Mouse (Mus musculus): ENCODE measurements around the gene Cdc42bpg.
A peak's percentile ranks its signal among the peaks of the same experiment; 100 is the strongest.

Cdc42bpg gene

DNA sequence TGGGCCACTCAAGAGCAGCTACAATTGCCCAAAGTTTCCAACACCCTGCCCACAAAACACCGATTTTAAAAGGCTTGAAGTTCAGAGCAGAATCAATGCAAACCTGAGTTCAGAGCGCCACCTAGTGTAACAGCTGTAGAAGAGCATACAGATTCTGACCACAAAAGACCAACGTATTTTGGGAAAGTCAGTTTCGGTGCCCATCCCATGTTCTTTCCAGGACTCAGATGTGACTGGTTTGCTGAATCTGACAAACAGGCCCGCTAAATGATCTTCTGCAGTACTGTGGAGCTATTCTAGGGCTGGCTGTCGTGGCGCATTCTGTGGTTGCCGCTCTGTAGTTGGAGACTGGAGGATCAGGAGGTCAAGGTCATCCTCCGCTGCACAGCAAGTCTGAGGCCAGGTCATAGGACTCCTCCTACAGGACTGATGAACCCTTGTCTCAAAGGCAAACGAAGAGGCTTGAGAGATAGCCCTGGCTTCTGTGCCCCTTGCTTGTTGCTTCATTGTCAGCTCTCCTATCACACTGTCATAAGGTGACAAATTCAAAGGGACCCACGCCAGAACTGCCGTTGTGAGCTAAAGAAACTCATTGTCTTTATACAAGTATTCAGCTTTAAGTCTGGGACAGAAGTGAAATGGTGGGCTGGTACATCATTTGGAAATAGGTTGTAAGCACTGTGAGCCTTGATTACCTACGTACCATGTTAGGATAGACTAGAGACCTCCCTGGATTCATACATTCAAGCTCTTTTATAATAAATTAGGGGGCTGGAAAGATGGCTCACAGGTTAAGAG is 25.7 kb downstream of the Cdc42bpg start:
- peak; percentile 88 for DNase-seq (ENCODE audit: low read depth)

DNA sequence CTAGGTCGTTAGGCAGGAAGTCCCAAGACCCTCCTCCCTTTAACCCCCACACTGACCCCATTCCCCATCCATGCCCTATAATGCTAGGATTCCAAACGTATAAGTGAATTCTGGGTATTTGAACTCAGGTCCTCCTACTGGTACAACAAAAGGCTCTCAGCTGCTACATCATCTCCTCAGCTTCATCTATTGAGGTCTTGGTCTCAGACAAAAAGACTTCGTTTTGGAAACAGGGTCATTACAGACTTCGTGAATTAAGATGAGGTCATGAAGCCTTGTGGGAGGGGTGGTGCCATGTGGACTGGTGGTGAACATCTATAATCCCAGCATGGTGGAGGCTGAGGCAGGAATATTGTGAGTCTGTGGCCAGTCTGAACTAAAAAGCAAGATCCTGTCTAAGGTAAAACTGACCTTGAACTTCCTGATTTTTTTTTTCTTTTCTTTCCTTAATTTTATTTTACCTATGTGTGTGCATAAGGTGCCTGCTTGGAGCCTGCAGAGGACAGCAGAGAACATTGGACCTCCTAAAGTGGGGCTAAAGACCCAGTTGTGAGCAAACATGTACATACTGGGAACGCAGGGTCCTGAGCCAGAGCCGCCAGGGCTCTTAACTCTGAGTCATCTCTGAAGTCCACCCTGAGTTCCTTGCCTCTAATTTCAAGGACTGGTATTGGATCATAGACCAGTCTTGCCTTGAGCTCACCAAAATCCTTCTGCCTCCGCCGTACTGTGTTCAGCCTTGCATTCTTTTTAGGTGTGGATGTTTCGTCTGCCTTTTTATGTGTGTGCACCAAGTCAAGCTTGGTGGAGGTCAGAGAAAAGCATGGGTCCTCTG is 27.7 kb downstream of the Cdc42bpg start:
- DNase-seq (ENCODE audit: low read depth): no peak

DNA sequence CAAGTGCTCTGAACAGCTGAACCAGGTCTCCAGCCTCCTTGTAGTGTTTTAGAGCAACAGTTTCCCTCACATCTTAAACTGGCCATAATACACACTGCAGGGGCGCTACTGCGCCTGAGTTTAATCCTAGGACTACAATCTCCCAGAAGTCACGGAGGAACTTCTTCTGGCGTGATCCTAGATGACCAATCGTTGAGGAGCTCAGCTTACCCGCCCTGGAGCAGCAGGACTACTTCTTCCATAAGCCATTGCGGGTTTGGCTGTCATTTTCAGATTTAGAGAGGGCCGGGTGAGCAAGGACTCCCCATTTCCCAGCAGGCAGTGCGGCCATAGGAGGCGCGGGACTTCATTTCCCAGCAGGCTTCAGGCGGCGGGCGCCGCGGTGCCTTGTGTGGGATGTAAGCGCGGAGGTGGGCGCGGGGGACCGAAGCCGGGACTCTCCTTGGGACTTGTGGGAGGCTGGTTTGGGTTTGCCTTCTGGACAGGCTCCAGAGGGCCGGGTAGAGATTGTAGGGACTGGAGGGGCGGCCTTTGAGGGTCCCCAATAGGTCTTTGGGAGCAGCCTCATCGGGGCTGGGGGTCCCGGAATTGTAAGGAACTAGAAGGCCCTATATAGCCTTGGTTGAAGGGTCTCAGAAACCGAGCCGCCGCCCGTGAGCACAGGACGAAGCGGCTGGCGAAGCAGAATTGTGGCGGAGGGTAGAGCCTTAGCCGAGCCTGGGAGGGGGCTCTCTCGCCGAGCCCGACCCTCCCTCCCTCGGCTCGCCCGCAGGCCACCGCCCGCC is 28.6 kb downstream of the Cdc42bpg start, which contains the start of gene Men1:
Gene Men1 (plus strand): TSS at position 307 of the 785 bp plus-strand sequence.
- peak; percentile 91 for DNase-seq (ENCODE audit: low read depth)

DNA sequence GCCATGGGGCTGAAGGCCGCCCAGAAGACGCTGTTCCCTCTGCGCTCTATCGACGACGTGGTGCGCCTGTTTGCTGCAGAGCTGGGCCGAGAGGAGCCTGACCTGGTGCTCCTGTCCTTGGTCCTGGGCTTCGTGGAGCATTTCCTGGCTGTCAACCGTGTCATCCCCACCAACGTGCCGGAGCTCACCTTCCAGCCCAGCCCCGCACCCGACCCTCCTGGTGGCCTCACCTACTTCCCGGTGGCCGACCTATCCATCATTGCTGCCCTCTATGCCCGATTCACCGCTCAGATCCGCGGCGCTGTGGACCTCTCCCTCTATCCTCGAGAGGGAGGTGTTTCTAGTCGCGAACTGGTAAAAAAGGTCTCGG is 29.2 kb downstream of the Cdc42bpg start:
- peak; percentile 45 for DNase-seq (ENCODE audit: low read depth)

DNA sequence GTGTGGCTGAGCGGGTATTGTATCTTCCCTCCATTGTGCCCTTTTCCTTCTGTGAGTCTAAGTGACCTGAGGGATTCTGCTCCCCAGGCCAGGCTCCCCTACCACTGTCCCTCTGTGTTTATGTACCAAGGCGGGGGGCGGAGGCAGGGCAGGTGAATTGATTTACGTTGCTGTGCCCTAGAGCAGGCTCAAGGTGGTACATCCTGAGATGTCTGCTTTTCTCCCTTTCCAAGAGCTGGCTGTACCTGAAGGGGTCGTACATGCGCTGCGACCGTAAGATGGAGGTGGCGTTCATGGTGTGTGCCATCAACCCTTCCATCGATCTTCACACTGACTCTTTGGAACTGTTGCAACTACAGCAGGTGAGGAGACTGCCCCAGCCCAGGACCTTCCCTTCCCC is 30.7 kb downstream of the Cdc42bpg start:
- no peak for DNase-seq (ENCODE audit: low read depth)

DNA sequence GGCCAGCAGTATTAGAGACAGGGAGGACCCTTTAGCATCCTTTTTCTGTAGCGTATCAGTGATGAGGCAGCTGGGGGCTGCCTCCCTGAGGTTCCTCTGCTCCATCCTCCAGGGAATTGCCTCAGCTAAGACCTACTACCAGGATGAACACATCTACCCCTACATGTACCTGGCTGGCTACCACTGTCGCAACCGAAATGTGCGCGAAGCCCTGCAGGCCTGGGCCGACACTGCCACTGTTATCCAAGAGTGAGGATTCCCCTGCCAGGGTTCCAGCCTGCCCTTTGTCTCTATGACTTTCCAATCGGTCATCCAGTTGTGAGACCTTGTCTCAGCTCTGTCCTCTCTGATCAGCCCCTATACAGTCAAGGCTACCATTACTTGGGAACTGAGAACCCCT is 31.9 kb downstream of the Cdc42bpg start:
- no peak for DNase-seq (ENCODE audit: low read depth)

DNA sequence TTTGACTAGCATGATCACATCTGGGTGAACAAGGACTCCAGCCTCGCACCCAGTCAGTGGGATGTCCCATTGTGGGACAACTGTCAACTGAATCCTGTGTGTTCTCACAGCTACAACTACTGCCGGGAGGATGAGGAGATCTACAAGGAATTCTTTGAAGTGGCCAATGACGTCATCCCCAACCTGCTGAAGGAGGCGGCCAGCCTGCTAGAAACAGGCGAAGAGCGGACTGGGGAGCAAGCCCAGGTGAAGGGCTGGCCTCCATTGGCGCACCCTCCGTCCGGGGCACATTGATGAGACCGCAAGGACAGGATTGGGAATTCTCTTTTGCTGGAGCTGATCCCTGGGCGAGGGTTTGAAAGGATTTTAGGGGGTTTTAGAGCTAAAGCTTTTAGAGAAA is 32.5 kb downstream of the Cdc42bpg start:
- no peak for DNase-seq (ENCODE audit: low read depth)

DNA sequence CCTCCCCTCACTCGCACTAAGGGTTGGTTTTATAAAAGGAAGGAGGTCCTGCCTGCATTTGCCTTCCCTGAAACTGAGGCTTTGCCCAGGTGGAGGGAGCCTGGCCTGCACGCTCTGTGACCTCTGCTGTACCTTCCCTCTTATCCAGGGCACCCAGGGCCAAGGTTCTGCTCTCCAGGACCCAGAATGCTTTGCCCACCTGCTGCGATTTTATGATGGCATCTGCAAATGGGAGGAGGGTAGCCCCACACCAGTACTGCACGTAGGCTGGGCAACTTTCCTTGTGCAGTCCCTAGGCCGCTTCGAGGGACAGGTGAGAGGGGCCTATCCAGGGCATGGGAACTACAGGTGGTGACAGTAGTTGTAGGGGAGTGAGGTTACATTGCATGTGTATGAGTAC is 32.9 kb downstream of the Cdc42bpg start:
- DNase-seq (ENCODE audit: low read depth): no peak

DNA sequence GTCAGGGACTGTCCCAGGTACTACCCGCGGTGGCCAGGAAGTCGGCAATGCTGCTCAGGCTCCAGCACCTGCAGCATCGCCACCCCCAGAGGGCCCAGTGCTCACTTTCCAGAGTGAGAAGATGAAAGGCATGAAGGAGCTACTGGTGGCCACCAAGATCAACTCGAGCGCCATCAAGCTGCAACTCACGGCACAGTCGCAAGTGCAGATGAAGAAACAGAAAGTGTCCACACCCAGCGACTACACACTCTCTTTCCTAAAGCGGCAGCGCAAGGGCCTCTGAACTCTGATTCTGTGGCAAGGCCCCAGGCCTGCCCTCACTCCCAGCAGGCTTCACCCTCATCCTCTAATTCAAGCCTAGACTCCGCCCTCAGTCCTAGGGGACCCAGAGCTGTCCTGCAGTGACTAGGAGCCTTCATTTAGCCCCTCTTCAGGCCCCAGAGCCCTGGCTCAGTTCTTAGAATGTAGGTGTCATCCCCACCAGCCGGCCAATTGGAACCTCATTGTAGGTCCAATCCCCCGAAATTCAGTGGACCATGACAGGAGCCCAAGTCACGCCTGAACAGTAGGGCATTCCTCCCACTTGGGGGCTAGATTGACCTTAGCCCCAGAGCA is 33.7 kb downstream of the Cdc42bpg start:
- DNase-seq (ENCODE audit: low read depth): peak; percentile 92

DNA sequence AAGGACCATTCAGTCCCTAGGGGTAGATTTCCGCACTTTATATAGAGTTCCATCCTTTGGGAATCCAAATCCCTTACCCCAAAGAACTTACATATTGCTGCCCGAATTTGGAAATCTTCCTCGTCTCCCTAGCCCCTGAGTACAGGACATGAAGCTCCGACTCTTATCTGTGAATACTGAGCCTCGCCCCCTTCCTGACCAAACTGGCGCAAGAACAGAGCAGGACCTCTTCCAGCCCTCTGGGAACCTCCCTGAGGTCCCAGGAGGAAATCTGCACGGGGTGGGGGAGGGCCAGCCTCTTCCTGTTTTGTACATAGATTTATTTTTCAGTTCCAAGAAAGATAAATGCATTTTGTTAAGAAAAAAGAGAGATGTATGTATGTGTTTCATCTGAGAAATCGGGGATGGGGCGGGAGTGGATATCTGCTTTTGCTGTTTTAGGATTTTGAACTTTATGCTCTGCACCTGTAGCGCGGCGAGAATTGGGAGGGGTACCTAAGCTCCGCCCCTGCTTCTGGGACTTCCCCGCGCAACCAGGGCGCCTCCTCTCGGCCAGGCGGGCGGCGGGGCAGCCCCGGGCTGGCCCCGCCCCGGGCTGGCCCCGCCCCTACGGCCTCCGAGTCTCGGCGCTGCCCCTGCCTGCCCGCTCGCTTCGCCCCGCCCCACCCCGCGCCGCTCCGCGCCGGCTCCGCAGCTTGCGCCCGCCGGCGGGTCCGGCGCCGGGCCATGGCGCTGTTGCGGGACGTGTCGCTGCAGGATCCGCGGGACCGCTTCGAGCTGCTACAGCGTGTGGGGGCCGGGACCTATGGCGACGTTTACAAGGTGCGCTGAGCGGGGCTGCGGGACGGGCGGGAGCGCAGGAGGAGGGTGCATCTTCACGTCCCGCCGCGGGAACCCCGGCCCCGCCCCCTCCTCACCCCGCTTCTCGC is 34.5 kb downstream of the Cdc42bpg start, which contains the start of gene Map4k2:
Gene Map4k2 (plus strand): TSS at position 612 of the 929 bp plus-strand sequence.
- DNase-seq (ENCODE audit: low read depth): peak; percentile 93

DNA sequence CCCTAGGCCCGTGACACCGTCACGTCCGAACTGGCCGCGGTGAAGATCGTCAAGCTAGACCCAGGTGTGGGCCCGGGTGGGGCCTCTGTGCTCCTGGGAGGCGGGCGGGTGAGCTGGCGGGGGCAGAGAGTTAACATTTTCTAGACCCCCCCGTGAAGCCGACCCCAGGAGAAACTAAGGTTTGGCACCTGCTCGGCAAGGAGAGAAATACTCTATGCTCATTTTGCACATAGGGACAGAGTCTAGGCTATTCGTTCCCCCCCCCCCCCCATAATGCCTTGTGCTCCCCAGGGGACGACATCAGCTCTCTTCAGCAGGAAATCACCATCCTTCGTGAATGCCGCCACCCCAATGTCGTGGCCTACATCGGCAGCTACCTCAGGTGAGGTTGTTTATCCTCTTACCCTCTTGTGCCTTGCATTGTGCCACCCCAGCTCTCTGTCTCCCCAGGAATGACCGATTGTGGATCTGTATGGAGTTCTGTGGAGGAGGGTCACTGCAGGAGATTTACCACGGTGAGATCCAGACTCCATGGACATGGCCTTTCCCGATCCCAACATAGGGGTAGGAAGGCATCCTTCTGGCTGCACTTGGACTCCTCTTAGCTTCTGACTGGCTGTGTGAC is 35.3 kb downstream of the Cdc42bpg start:
- DNase-seq (ENCODE audit: low read depth): peak; percentile 64

DNA sequence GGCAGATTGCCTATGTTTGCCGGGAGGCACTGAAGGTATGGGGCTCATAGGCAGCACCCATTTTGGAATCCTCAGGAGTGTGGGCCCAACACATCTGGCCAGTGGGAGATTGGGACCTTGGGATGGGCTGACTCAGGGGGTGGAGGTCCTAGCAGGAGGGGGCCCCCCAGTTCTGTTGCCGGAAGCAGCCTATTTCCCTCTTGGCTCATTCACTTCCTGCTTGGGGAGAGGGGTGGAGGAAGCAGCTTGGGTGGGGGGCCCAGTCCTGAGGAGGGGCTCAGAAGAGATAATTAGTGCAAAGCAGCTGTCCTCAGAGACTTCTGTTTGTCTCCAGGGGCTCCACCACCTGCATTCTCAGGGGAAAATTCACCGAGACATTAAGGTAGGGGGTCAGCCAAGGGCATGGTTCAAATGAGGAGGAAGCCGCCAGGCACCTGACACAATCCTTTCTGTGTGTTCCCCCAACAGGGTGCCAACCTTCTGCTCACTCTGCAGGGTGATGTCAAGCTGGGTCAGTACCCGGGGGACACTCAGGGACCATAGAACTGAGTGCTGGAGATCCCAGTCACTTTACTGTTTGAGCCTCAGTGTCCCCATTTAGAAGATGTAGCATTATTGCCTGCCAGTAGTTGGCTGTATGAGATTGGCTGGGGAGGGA is 36.1 kb downstream of the Cdc42bpg start:
- DNase-seq (ENCODE audit: low read depth): peak; percentile 35

DNA sequence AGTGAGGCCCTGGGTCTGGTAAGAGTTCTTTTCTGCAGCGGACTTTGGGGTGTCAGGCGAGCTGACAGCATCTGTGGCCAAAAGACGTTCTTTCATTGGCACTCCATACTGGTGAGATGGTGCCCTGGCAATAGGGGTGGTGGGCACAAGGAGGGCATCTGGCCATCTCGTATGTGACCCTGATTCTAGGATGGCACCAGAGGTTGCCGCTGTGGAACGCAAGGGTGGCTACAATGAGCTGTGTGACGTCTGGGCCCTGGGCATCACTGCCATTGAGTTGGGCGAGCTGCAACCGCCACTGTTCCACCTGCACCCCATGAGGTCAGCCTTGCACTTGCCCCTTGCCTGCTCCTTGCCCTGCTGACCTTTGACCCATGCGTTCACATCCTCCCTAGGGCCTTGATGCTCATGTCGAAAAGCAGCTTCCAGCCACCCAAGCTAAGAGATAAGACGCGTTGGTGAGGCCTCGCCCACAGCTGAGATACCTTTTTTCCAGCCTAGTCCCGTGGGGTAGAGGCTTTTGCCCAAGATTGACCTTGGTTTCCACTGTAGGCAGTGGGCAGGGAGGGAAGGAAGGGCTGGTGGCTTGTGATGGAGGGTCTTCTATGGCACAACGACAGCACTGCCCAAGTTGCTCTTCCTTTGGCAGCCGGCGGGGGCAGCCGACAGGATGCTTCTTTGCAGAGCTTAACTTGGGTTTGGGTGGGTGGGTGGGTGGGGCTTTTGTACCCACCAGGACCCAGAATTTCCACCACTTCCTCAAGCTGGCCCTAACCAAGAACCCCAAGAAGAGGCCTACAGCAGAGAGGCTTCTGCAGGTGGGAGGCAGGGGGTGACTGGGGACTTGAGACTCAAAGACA is 37.0 kb downstream of the Cdc42bpg start:
- DNase-seq (ENCODE audit: low read depth): peak; percentile 46

DNA sequence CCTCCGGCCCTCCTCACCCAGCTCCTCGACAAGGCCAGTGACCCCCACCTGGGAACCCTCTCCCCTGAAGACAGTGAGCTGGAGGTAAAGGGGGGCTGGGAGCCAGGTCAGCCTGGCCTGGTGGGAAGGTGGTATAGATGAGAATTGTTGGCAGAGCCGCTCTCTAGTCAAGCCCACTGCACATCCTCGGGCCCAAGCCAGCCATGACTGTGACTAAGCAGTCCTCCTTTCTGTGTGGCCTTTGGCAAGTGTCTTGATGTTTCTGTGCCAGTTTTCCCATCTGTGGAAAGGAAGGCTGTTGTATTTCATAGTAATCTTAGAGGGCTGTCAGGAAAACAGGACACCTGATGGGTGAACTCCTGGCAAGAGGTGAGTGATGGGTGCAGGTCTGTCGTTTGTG is 37.7 kb downstream of the Cdc42bpg start:
- DNase-seq (ENCODE audit: low read depth): peak; percentile 23

DNA sequence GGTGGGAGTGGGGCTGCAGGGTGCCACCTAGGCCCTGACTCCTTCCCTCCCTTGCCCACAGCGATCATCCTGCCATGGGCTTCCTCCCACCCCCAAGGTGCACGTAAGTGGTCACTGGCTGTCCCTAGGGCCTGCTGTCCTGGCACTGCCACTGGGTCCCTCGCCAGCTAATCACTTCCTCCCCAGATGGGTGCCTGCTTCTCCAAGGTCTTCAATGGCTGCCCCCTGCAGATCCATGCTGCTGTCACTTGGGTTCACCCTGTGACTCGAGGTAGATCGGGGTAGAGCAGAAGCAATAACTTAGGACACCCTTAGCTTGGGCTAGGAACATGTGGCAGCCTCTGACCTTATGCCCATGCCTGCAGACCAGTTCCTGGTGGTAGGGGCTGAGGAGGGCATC is 39.8 kb downstream of the Cdc42bpg start:
- no peak for DNase-seq (ENCODE audit: low read depth)

DNA sequence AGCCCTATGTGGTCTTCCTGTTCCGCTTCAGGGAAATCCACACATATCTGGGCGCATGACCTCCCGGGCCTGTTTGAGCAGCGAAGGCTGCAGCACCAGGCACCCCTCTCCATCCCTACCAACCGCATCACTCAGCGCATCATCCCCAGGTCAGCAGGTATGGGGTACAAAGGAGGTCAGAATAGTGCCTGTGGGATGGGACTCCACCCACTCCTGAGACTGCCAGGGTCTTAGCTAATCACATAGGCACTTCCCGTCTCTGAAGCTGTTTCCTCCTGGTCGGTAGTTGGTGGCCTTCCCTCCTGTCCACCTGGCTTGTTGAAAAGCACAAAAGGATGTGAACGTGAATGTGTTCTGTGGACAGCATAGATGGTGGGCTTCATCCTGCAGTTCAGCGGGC is 40.4 kb downstream of the Cdc42bpg start:
- peak; percentile 10 for DNase-seq (ENCODE audit: low read depth)

DNA sequence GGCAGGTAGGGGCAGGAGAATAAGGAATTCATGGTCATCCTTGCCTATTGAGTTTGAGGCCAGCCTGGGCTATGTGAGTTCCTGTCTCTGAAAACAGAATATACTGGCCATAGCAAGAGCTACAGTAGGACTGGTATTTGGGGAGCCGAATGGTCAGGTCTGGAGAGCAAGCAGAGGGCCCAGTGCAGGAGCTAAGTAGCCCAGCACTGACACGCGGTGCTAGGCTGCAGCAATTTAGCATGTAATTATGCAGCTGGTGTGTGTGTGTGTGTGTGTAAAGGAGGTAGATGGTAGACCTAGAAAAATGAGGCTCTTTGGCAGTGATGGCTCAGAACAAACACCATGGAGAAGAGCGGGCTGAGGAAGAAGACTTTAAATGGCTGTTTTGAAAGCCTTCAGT is 41.4 kb downstream of the Cdc42bpg start:
- DNase-seq (ENCODE audit: low read depth): peak; percentile 6

DNA sequence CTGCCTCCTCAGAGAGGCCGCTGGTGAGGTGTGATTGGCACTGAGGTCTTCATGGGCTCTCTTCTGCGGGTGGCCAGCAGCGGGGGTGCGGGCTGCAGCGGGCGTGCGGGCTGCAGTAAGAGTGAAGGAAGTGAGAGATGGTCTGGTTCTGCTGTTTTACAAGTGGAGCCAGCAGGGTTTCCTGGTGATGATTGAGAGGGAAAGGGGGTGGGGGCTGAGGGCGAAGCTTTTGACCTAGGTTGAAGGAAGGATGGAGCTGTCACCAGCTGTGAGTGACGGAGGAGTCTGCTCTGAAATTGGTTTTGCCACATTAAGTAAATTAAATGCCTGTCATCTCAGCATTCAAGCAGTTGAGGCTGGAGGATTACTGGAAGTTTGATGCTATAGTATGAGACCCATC is 42.5 kb downstream of the Cdc42bpg start:
- no peak for DNase-seq (ENCODE audit: low read depth)

Data from naive thymus-derived CD4-positive, alpha-beta T cell, adult 2 months (primary cell).